Mouse (Mus musculus) left cerebral cortex, adult 8-10 months (tissue): Measurements from ENCODE around the gene Mbd6. TPM values are rescaled to one million over a fixed set of nuclear protein-coding genes. Genes with fewer than 3 reads are reported as not detected.
"Not testable (repeated sequence)": the region's sequence is repeated elsewhere in the genome, so short reads cannot be mapped to it uniquely, and the experiment has no call there.

Experiments
- DNase-seq, 2 experiments: peaks; one replicate each; pipeline ENCODE4 v3.0.0; 2022; ENCODE audit warnings: low spot score in 2 of 2
- total RNA-seq, 4 experiments: library from RNA; stranded (reverse); gene quantifications; 2 replicates each; pipeline ENCODE4 v1.2.4; 2022

The Mbd6 gene
- total RNA-seq, 4 experiments from 2014 or later, result 32.5 to 53.7 (median 44.4) TPM

GRCm38 (mm10) chr10:127313516-127313915 is 24.7 kb upstream of the Mbd6 start:
- DNase-seq, result not testable (repeated sequence)

- no peak for DNase-seq
These were observed 24.0 kb upstream of the Mbd6 start for GRCm38 (mm10) chr10:127312858-127313257.

GRCm38 (mm10) chr10:127312356-127312676 is 23.5 kb upstream of the Mbd6 start:
- peak in 1 of 2 experiments; percentile 58 for DNase-seq

GRCm38 (mm10) chr10:127311476-127312355 is 22.9 kb upstream of the Mbd6 start, which contains the start of gene Mars:
TSS of gene Mars (minus strand) at chr10:127311786.
- DNase-seq, result peak; percentile 92 to 93

- no peak for DNase-seq
These were observed 22.0 kb upstream of the Mbd6 start for GRCm38 (mm10) chr10:127310523-127311475.

- DNase-seq, result not testable (repeated sequence)
These were observed 20.3 kb upstream of the Mbd6 start for GRCm38 (mm10) chr10:127309167-127309566.

DNA sequence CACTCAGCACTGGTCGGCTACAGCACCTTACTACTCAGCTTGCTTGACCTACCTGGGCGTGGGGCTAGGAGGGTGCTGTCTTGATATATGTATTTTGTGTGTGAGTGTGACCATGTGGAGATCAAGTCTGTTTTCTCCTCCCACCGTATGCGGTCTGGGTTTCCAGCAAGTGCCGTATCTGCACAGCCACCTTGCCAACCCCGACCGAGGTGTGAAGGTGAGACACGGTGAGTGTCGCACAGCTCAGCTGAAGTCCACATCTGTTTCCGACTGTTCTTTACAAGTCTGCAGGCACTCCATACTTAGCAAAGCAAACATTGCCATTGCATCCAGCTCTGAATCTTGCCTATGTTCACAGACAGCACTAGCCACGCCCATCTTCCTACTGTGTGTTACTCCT is 14.3 kb upstream of the Mbd6 start:
- DNase-seq, result no peak

DNA sequence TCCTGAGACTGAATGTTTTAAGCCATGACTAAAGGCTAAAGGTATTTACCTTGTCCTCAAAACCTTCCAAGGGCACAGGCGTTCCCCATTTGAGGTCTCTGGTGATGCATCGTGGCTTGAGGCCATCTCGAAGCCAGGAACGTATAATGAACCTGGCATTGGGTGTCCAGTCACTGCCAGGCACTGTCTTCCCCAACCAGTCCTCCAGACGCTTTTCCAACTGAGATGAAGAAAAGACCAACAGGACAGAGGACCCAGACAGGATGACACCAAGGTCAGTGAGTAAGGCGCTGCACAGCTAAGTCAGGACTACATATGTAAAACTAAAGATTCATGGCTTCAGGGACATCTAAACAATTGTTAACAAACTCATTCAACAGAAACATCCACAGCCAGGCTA is 11.5 kb upstream of the Mbd6 start:
- no peak for DNase-seq

DNA sequence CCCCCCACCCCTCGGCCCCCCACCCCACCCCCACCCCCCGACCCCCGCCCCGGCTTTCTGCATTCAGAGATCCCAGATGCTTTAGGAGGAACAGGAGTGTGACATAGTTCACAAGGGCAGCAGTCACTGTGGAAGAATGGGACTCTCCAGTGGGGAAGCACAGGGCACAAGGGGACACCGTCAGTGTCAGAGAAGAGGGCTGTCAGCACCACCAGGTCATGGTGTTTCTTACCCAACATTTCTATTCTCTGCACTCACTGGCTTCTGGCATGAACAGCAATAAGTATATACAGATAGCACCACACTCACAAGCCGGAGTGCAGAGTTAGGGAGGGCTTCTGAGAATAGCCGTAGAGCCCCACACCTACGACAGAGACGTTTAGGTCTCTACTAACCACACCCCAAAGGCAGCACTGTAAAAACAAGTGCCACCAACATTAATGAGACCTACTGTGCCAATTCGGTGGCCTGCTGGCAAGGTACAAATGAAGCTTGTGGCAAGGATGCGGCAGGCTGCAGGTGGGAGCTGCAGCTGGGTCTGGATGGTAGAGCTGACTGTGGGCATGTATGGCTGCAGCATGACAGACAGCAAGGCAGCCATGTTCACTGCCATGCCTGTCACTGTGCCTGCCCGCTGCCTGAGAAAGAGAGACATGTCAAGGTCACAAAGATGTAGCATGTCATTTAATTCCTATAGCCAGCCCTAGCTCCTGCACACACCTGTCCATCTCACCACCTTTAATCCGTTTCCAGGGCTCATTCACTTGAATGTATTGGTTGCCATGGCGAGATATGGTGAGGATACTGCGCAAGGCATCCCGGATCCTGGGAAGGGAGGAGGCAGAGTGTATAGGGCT is 8.4 kb upstream of the Mbd6 start:
- DNase-seq, result no peak

DNA sequence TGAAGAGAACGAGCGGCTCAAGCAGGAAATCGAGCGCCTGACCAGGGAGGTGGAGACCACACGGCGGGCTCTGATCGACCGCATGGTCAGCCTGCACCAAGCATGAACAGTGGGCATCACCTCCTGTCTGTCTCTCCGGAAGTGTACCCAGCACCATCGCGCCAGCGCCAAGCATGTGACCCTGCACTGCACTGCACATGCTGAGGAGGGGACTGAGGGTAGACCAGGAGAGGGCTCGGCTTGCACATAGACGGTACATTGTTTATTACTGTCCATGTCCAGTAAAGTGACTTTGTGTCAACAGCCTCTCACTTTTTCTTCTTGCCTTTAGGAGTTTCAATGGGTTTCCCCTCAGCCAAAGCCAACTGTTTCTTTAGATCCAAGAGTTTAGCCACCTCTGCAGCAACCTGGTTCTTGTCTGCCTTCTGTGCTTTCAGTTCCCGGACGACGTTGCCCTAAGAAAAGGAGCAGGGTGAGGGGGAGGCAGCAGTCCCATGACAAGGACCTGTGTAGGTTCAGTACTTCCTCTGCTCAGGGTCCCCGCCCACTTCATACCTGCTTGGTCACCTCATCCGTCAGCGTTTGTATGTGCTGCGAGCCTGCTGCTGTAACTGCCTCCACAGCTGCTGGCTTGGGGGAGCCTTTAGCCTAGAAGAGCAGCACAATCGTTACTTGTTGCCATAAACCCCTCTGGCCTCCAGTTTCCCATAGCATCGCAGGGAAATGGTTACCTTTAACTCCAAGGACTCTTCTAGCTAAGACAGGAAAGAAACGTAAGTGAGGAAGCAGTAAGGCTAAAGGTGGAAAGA is 7.4 kb upstream of the Mbd6 start:
- DNase-seq, result no peak

- no peak for DNase-seq
These were observed 6.2 kb upstream of the Mbd6 start for GRCm38 (mm10) chr10:127294895-127295510.

DNA sequence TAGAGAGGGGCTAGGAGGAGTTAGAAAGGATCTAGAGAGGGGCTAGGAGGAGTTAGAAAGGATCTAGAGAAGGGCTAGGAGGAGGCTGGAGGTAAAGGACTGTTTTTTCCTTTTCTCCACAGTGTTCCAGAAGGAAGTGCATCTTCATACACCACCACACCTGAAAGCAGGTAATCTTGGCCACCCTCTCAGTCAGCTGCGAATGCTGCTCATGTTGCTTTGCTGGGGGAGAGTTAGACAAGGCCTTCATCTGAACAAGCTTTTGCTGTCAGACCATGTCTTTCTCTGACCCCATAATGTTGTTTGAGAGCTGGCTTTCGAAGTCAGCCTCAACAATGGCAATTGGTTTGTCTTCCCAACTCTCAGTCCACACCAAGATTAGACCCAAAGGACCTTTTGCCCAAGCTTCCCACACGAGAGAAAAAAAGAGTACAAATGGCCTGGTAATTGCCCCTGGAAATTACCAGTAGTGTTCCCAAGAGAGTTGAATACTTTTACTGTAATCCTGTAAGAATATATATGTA is 4.8 kb upstream of the Mbd6 start:
- no peak for DNase-seq

DNA sequence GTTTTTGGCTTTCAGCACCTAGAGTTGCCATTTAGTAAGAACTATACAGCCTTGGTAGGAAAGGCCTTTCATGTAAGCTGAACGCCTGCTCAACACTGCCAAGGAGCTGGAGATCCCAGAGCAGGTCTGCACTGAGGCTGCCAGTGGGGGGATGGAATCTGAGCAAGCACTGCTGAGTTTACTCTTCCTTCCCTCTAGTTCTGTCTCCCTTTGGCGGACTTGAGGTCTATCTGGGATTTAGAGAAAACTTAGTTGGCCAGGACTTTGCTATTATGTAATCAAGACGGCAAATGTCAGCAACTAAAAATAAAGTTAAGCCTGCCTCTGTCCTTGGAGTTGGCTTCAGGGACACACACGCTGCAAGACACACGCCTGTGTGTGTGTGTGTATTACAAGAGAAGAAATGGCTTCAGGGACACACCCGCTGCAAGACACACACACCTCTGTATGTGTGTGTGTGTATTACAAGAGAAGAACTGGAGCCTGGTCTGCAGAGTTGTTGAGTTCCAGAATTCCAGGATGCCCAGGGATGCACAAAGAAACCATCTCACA is 4.2 kb upstream of the Mbd6 start:
- no peak for DNase-seq

DNA sequence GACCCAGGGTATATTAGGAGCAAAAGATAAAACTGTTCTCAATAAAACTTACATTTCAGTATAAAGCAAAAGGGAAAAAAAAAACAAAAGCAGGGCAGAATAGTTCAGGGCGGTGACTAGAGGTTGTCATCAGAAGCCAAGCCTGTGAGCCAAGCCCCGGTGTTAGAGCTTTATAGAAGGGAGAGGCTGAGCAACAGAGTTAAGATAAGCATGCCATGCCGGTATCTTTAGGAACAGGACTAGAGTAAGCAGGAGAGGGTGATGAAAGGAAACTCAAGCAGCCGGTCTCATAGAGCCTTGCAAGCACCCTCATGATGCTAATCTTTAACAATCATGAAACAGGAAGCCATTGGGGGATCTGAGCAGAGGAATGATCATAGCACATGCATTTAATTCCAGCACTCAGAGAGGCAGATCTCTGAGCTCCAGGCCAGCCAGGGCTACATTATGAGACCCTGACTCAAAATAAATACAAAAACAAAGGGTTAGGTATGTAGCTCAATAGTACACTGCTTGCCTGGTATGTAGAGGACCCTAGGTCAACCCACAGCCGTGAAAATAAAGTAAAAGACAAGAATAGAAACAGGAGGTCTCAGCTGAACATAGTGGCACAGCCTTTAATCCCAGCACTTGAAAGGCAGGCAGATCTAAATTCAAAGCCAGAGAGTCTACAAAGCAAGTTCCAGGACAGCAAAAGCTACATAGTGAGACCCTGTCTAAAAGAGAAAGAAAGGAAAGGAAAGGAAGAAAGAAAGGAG is 3.2 kb upstream of the Mbd6 start:
- DNase-seq, result no peak

DNA sequence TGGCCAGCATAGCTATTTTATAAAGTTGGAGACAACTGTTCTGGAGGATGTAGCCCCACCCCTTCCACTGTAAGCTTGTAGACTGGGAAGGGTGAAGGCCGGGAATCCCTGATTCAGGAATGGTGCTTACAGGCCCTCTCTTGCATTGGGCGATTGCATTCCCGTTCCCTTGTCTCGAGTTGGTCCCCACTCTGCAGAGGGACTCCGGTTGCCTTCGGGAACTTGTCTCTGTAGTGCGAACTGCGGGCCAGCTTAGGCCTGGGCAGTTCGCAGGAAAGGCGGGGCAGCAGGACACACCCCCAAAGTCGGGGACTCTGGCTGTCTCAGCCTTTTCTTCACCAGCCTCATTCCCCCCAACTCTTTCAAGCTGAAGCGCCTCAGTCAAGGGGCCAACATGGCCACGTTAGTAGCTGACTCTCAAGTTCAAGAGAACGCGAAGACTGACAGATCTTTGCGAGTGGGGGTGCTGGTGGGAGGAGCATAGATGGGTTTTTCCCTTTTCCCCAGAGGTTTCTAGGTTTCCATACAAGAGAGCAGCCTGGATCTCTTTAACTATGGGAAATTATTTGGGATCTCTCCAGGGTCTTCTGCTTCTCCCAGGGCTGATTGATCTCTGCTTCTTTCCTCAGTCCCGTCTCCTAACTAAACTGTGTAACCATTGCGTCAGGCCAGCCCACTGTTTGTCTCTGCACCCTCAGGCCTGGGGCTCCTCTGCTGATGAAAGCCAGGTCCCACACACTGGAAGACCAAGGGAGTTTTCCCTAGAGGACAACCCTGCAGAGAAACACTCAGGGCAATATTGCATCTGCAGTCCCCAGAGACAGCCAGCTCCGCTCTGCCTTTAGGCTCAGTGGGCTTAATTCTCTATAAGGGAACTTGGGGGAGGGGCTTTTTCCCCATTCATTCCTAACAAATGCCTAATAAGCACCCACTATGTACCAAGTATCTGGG is 2.4 kb upstream of the Mbd6 start:
- no peak for DNase-seq

DNA sequence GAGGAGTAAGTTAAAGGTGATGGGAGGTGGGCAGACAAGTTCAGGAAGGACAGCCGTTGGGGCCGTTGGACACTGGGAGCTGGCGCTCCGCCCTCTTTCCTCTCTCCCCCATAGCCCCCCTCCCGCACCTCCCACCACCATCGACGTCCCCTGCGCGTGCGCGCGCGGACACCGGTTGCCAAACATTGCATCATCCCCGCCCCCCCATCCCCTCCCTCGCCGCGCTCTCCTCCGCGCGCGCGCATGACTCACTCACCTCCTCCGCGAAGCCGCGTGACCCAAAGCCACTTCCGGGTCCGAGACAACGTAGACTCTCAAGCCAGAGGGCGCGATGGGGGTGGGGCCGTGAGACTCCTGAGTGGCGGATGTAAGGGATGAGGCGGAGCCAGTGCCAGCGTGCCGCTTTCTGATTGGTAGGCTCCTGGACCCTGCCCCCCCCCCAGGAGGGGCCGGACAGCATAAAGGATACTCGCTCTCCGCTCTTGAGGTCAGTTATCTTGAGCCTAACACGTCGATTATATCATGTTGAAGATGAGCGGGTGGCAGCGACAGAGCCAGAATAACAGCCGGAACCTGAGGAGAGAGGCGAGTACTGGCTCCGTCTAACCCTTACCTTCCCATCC is 1.6 kb upstream of the Mbd6 start:
- DNase-seq, result peak; percentile 99 to 100
